Mouse (Mus musculus): ENCODE results near the gene Dcaf5.

DNA sequence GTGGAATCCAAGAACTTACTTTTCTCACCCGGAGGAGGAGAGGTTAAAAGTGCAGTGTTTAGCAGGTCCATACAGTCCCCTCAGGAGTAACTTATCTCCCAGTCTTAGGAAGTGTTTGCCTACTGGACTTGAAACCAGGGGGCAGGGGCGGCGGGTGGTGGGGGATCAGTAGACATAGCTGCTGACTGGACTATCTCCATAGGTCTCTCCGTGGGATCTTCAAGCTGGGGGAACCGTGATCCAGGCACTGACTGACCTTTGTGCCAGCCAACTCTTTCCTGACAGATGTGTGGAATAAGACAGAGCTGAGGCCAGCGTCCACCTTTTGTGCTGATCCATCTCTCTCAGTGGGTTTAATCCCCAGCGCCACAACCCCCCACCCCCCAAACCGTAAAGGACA is 105.6 kb downstream of the Dcaf5 start:
- no peak for TF ChIP-seq CTCF (IDR thresholded peaks at IDR 0.05; ENCODE audit: borderline replicate concordance, control insufficient read depth, extremely low read depth, insufficient read depth, low read length, poor library complexity)
- no peak for TF ChIP-seq POLR2A (IDR thresholded peaks at IDR 0.05; ENCODE audit: control insufficient read depth, extremely low read depth, insufficient read depth, low read length, poor library complexity)

All from thymus, adult 2 months (tissue).